Mouse (Mus musculus) C2C12 (cell line): Measurements from ENCODE around the gene Cby3.

Experiments
- CEBPB ChIP-seq: IDR thresholded peaks from one replicate; pipeline ENCODE4 v1.6.1; 2011; ENCODE audit warnings: low read depth, mild to moderate bottlenecking, control low read depth, moderate library complexity
- CTCF ChIP-seq: IDR thresholded peaks from one replicate; pipeline ENCODE4 v1.5.1; 2011; ENCODE audit not compliant: control insufficient read depth, insufficient read depth, insufficient read length
- MAX ChIP-seq: IDR thresholded peaks from one replicate; pipeline ENCODE4 v1.6.1; 2011; ENCODE audit warnings: mild to moderate bottlenecking, control low read depth
- MYOD1 ChIP-seq: IDR thresholded peaks from one replicate; pipeline ENCODE4 v1.6.1; 2011; ENCODE audit warnings: low read depth; ENCODE audit not compliant: control insufficient read depth, insufficient read length
- MYOG ChIP-seq: IDR thresholded peaks from one replicate; pipeline ENCODE4 v1.6.1; 2011; ENCODE audit not compliant: control insufficient read depth, insufficient read length; ENCODE audit errors: extremely low read depth
- USF1 ChIP-seq: IDR thresholded peaks from one replicate; pipeline ENCODE4 v1.6.1; 2011; ENCODE audit warnings: low read depth, mild to moderate bottlenecking, control low read depth, moderate library complexity

GRCm38 (mm10) chr11:50389011-50389410, 34.7 kb downstream of the Cby3 start:
- no peak for TF ChIP-seq CTCF
- no peak for TF ChIP-seq USF1
- no peak for TF ChIP-seq MAX
- no peak for TF ChIP-seq MYOG
- no peak for TF ChIP-seq CEBPB
- no peak for TF ChIP-seq MYOD1
